ENCODE assay signal across 12 mouse cellular contexts in the genomic region with DNA sequence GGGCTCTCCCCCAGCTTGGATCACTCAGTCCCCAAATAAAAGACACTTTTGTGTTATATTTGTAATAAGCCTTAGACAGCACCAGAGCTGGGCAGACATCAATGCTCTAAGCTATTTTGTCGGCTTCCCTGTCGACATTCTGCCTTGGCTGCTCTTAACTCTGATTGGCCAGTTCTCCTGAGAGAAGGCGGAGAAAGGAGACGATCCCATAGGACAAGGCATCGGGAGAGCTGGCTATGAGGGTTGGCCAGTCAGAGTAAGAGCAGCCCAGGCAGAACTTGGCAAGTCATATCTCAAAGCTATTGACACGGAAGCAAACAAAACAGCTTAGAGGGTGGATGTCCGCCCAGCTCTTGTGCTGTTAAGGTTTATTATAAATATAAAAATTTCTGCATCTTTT.
A peak's percentile ranks its signal among the peaks of the same experiment; 100 is the strongest.
DNase-seq lines count a peak whose midpoint lies in the region; ATAC-seq lines count a peak whose summit lies in the region.
"Had no signal": no experiment of that assay in that cellular context is flagged by ENCODE, and none has a peak within 500 bp of the region (broad histone marks: within the 10 kb centered on the region; RNA-seq: fewer than 3 reads in every experiment).

No protein-coding gene starts in this region.

- 0 out of 2 replicates have a peak overlapping the region, but pooled peaks have one; percentile 9 for H3K9ac ChIP-seq in lung, embryonic 15.5 days
- H3K9ac ChIP-seq in embryonic facial prominence, embryonic 14.5 days (ENCODE audit: low read depth, low read length): no peak overlapping the region
- no peak overlapping the region for H3K9ac ChIP-seq in midbrain, embryonic 16.5 days (ENCODE audit: low read depth, low read length)

- peaks cover 6% of the 10 kb centered on the region; the same call in 1 of the 2 replicates for H3K4me1 ChIP-seq in lung, embryonic 15.5 days
- peaks cover 17% of the 10 kb centered on the region for H3K4me1 ChIP-seq in embryonic facial prominence, embryonic 14.5 days (ENCODE audit: control insufficient read depth, insufficient read depth, low read length)
- no peaks in the 10 kb centered on the region for H3K4me1 ChIP-seq in midbrain, embryonic 16.5 days (ENCODE audit: control insufficient read depth, insufficient read depth, low read length)

- no peaks in the 10 kb centered on the region for H3K27me3 ChIP-seq in lung, embryonic 15.5 days
- no peaks in the 10 kb centered on the region for H3K27me3 ChIP-seq in embryonic facial prominence, embryonic 14.5 days (replicated peaks; ENCODE audit: control insufficient read depth, insufficient read depth, low read length)
- no peaks in the 10 kb centered on the region for H3K27me3 ChIP-seq in midbrain, embryonic 16.5 days (ENCODE audit: control insufficient read depth, insufficient read depth, low read depth, low read length)

- 28% methylated on average over 7 of the region's 7 CpGs for WGBS in lung, embryonic 15.5 days
- 43% methylated on average over 7 of the region's 7 CpGs for WGBS in embryonic facial prominence, embryonic 14.5 days
- WGBS in midbrain, embryonic 16.5 days: 30% methylated on average over 7 of the region's 7 CpGs

- intact Hi-C loops in heart, postnatal 36 days (cut with DNase I): no loop called here

- no peak overlapping the region; the same call in 1 of the 2 replicates for H3K27ac ChIP-seq in lung, embryonic 15.5 days
- no peak overlapping the region for H3K27ac ChIP-seq in embryonic facial prominence, embryonic 14.5 days (replicated peaks; ENCODE audit: low read depth, low read length)
- no peak overlapping the region for H3K27ac ChIP-seq in midbrain, embryonic 16.5 days (ENCODE audit: low read length)
- H3K27ac ChIP-seq: heart, embryonic 10.5 days; kidney, postnatal 0 days had no signal

- ATAC-seq in lung, embryonic 15.5 days (ENCODE audit: borderline replicate concordance, extremely low read depth, low FRiP score, low TSS enrichment): peak; percentile 91
- peak; percentile 47; the same call in 1 of the 2 replicates for ATAC-seq in embryonic facial prominence, embryonic 14.5 days (ENCODE audit: low read depth)
- no peak for ATAC-seq in midbrain, embryonic 16.5 days
- ATAC-seq in erythroid progenitor cell, adult 5-6 weeks (replicated peaks; ENCODE audit: low FRiP score, poor library complexity, severe bottlenecking): no peak

- no peaks in the 10 kb centered on the region for H3K36me3 ChIP-seq in lung, embryonic 15.5 days
- no peaks in the 10 kb centered on the region for H3K36me3 ChIP-seq in embryonic facial prominence, embryonic 14.5 days (ENCODE audit: control insufficient read depth, insufficient read depth, low read length)
- no peaks in the 10 kb centered on the region; the same call in 1 of the 2 replicates for H3K36me3 ChIP-seq in midbrain, embryonic 16.5 days (ENCODE audit: control insufficient read depth, insufficient read depth, low read length)
- H3K36me3 ChIP-seq: heart, embryonic 10.5 days had no signal

- H3K4me2 ChIP-seq in lung, embryonic 15.5 days: peak overlapping the region; percentile 30
- no peak overlapping the region for H3K4me2 ChIP-seq in embryonic facial prominence, embryonic 14.5 days (ENCODE audit: low read depth, low read length)
- 0 out of 2 replicates have a peak overlapping the region, but pooled peaks have one; percentile 2 for H3K4me2 ChIP-seq in midbrain, embryonic 16.5 days (ENCODE audit: low read length)

- H3K4me3 ChIP-seq in lung, embryonic 15.5 days: no peak overlapping the region
- no peak overlapping the region for H3K4me3 ChIP-seq in embryonic facial prominence, embryonic 14.5 days (ENCODE audit: low read depth, low read length)
- H3K4me3 ChIP-seq in midbrain, embryonic 16.5 days (ENCODE audit: low read depth, low read length): no peak overlapping the region
- H3K4me3 ChIP-seq: heart, embryonic 10.5 days; megakaryocyte, embryonic 14.5 days had no signal

- no peaks in the 10 kb centered on the region for H3K9me3 ChIP-seq in lung, embryonic 15.5 days
- H3K9me3 ChIP-seq in embryonic facial prominence, embryonic 14.5 days (ENCODE audit: control insufficient read depth, low read length): no peaks in the 10 kb centered on the region
- H3K9me3 ChIP-seq in midbrain, embryonic 16.5 days (replicated peaks; ENCODE audit: control insufficient read depth, low read length, poor library complexity, severe bottlenecking): no peaks in the 10 kb centered on the region
- H3K9me3 ChIP-seq: heart, embryonic 10.5 days; megakaryocyte, embryonic 14.5 days had no signal

- DNase-seq in heart, adult 11 months: peak; percentile 87
- no peak for DNase-seq in heart, postnatal 36 days
- DNase-seq in lung, adult 18-20 months: no peak
- DNase-seq in embryonic facial prominence, embryonic 14.5 days (ENCODE audit: low spot score): no peak
- DNase-seq in cerebellum, adult 18-20 months: no peak
- DNase-seq: cerebellum, postnatal 36 days had no signal

Comparison
In these comparisons a context has a peak if more than half of its experiments do, and no peak if none do; other contexts are left out.
1. ATAC-seq: peak in lung, embryonic 15.5 days (single experiment) and embryonic facial prominence, embryonic 14.5 days (single experiment); none in midbrain, embryonic 16.5 days (single experiment) and erythroid progenitor cell, adult 5-6 weeks (single experiment).